Mouse (Mus musculus) kidney, adult 2 months (tissue): ENCODE results near the gene Abtb1.

Source experiments
- CTCF ChIP-seq: fragments of 200-500 bp; conservative IDR thresholded peaks from 2 replicates; pipeline ENCODE4 v1.5.1; 2011; ENCODE audit warnings: low read depth, mild to moderate bottlenecking, control low read depth, low read length, moderate library complexity, mixed read lengths; ENCODE audit not compliant: insufficient read depth, insufficient read length
- POLR2A ChIP-seq: fragments of 200-500 bp; IDR thresholded peaks from one replicate; pipeline ENCODE4 v1.6.1; 2011; ENCODE audit warnings: low read depth, low read length, control low read depth

DNA sequence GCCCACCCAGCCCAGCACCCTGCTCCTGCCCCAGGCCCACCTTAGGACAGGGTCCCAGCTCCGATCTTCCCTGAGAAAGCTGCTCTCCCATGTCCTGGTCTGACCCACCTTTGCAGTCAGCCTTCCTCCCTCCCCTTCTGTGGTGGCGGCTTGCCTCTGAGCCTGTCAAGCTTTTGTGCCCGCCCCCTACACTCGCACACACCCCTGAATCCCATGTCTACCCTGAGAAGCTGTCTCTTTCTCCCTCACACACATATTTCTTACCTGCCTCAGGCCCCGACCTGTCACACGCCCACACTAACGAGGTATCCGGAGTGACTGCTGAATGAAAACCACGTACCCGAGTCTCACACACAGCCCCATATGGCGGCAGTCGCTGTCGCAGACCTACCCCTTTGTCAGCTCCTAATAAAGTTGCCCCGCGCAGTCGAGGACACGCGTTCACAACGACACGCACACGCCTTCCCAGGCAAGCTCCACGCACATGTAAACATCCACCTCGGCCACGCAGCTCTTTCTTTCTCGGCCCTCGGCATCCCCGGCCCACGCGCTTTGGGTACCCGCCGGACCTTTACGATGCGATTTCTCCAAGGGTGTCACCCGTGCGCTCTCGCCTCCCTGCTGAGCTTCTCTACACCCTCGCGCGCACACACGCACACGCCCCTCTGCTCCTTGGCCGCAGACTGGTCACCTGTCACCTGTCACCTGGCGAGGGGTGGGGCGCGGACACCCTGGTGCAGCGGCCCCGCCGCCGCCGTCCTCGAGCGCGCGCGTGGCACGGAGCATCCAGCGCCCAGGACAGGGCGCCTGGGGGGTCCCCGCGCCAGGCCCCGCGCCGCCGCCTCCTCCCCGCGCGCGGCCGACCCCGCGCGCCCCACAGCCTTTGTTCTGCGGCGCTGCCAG lies 32.4 kb upstream of the Abtb1 start:
- TF ChIP-seq POLR2A (no peak), CTCF (no peak)
